Mouse (Mus musculus) ES-E14 (cell line): ENCODE results near the gene Xrcc6.

Source experiments
- CHD2 ChIP-seq: IDR thresholded peaks from 2 replicates; pipeline ENCODE4 v1.6.1; 2014; ENCODE audit warnings: mild to moderate bottlenecking, low read depth, low read length, inconsistent platforms
- ZC3H11A ChIP-seq: IDR thresholded peaks from 2 replicates; pipeline ENCODE4 v1.6.1; 2012; ENCODE audit warnings: low read depth, mild to moderate bottlenecking, inconsistent platforms, low read length, borderline replicate concordance
- ZNF384 ChIP-seq: IDR thresholded peaks from 2 replicates; pipeline ENCODE4 v1.6.1; 2012; ENCODE audit warnings: low read depth, low read length, inconsistent platforms

- TF ChIP-seq ZC3H11A, result no peak
- no peak for TF ChIP-seq ZNF384
- TF ChIP-seq CHD2, result no peak
Observed at GRCm38 (mm10) chr15:81954151-81954583, 33.5 kb upstream of the Xrcc6 start.
